Mouse (Mus musculus): Measurements from ENCODE around the gene Elp1. TPM values are rescaled to one million over a fixed set of nuclear protein-coding genes. Genes with fewer than 3 reads are reported as not detected.

Gene Elp1
- total and polyA plus RNA-seq, 3 experiments, result 58.1 to 88.4 (median 58.2) TPM

GRCm38 (mm10) chr4:56718573-56719442, 83.3 kb downstream of the Elp1 start:
- in situ Hi-C loops (cut with MboI; ENCODE audit: low pct_ligation_motif_present, low pct_unique_long_range_greater_than_20kb, low sequenced_read_pairs), result no loop called here
- TF ChIP-seq RCOR1 (conservative IDR thresholded peaks at IDR 0.05; ENCODE audit: low read depth, low read length) (no peak), HCFC1 (IDR thresholded peaks at IDR 0.05; ENCODE audit: low read depth, low read length) (no peak)
- Histone ChIP-seq H3K36me3 (replicated peaks in 1 of 2; ENCODE audit: control insufficient read depth in 1 of 2, insufficient read depth in 1 of 2, low read length in 1 of 2) (no peaks in the 10 kb centered on the region), H3K27me3 (replicated peaks) (no peaks in the 10 kb centered on the region), H3K9ac (ENCODE audit: insufficient read depth, low read depth) (no peak overlapping the region), H3K79me2 (replicated peaks; ENCODE audit: control insufficient read depth, extremely low read depth, insufficient read depth, poor library complexity, severe bottlenecking) (no peaks in the 10 kb centered on the region), H3K27ac (ENCODE audit: insufficient read depth, low read depth) (no peak overlapping the region), H3K4me3 (replicated peaks in 1 of 3; ENCODE audit: low read depth in 2 of 3, low read length in 2 of 3, poor library complexity in 1 of 3) (no peak overlapping the region), H3K9me3 (replicated peaks; ENCODE audit: low read length) (no peaks in the 10 kb centered on the region), H3K4me2 (ENCODE audit: insufficient read depth, low read depth, poor library complexity, severe bottlenecking) (no peak overlapping the region), H3K4me1 (ENCODE audit: control insufficient read depth in 1 of 2, insufficient read depth in 2 of 2) (no peaks in the 10 kb centered on the region)
- dilution Hi-C loops (cut with MboI; ENCODE audit: extremely low pct_ligation_motif_present, extremely low pct_unique_long_range_greater_than_20kb, low sequenced_read_pairs), result no loop called here
- DNase-seq (ENCODE audit: extremely low read depth), result no peak

DNA sequence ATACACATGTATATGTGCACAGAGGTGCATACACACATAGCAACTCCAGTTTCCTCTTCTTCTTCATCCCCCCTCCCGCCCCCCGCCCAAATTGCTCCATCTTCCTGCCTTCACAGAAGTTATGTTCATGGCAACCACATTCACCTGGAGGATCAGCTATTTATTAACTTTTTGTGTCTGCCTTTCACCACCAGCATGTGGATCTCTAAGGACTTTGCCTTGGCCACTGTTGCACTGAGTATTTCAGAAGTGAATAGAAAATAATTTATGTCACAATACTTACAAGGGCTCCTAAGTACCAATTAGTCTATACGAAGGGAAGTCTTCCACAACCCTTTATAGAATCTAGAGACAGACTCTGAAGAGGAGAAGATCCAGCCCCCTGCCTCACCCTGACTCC, 84.2 kb downstream of the Elp1 start:
- dilution Hi-C loops (cut with MboI; ENCODE audit: extremely low pct_ligation_motif_present, extremely low pct_unique_long_range_greater_than_20kb, low sequenced_read_pairs) (no loop called here), in situ Hi-C loops (cut with MboI; ENCODE audit: low pct_ligation_motif_present, low pct_unique_long_range_greater_than_20kb, low sequenced_read_pairs) (no loop called here)
- no peaks in the 10 kb centered on the region for H3K36me3 ChIP-seq (replicated peaks in 1 of 2; ENCODE audit: control insufficient read depth in 1 of 2, insufficient read depth in 1 of 2, low read length in 1 of 2)
- no peak overlapping the region for H3K4me3 ChIP-seq (replicated peaks in 1 of 3; ENCODE audit: low read depth in 2 of 3, low read length in 2 of 3, poor library complexity in 1 of 3)
- no peak overlapping the region for H3K9ac ChIP-seq (ENCODE audit: insufficient read depth, low read depth)
- TF ChIP-seq TCF12 (IDR thresholded peaks at IDR 0.05; ENCODE audit: low read depth, low read length) (no peak), MAFK (IDR thresholded peaks at IDR 0.05; ENCODE audit: insufficient replicate concordance, low read length) (no peak), MEF2A (IDR thresholded peaks at IDR 0.05; ENCODE audit: borderline replicate concordance, low read depth, low read length) (no peak), GABPA (IDR thresholded peaks at IDR 0.05; ENCODE audit: insufficient replicate concordance, low read depth, low read length) (no peak), NRF1 (IDR thresholded peaks at IDR 0.05; ENCODE audit: low read depth, low read length) (no peak), BHLHE40 (IDR thresholded peaks at IDR 0.05; ENCODE audit: low read depth, low read length) (no peak), RAD21 (IDR thresholded peaks at IDR 0.05; ENCODE audit: low read depth, low read length) (no peak), SMC3 (IDR thresholded peaks at IDR 0.05; ENCODE audit: low read depth, low read length) (no peak), POLR2AphosphoS2 (IDR thresholded peaks at IDR 0.05; ENCODE audit: low read depth, low read length) (no peak), USF2 (conservative IDR thresholded peaks at IDR 0.05; ENCODE audit: low read depth, low read length) (no peak), TBP (conservative IDR thresholded peaks at IDR 0.05; ENCODE audit: low read depth, low read length) (no peak), MAX (IDR thresholded peaks at IDR 0.05; ENCODE audit: low read length) (no peak), ZC3H11A (IDR thresholded peaks at IDR 0.05; ENCODE audit: low read depth, low read length) (no peak), HCFC1 (IDR thresholded peaks at IDR 0.05; ENCODE audit: low read depth, low read length) (no peak), ZMIZ1 (IDR thresholded peaks at IDR 0.05; ENCODE audit: low read depth, low read length) (no peak), EP300 (IDR thresholded peaks at IDR 0.05; ENCODE audit: low read length) (no peak), SIN3A (IDR thresholded peaks at IDR 0.05; ENCODE audit: low read length) (no peak), RCOR1 (conservative IDR thresholded peaks at IDR 0.05; ENCODE audit: low read depth, low read length) (no peak)
- no peak for DNase-seq (ENCODE audit: extremely low read depth)
- no peaks in the 10 kb centered on the region for H3K27me3 ChIP-seq (replicated peaks)
- H3K27ac ChIP-seq (ENCODE audit: insufficient read depth, low read depth), result no peak overlapping the region
- H3K4me1 ChIP-seq (ENCODE audit: control insufficient read depth in 1 of 2, insufficient read depth in 2 of 2), result no peaks in the 10 kb centered on the region
- H3K9me3 ChIP-seq (replicated peaks; ENCODE audit: low read length), result no peaks in the 10 kb centered on the region
- no peaks in the 10 kb centered on the region for H3K79me2 ChIP-seq (replicated peaks; ENCODE audit: control insufficient read depth, extremely low read depth, insufficient read depth, poor library complexity, severe bottlenecking)
- no peak overlapping the region for H3K4me2 ChIP-seq (ENCODE audit: insufficient read depth, low read depth, poor library complexity, severe bottlenecking)

Data from CH12.LX (cell line).